Mouse (Mus musculus): Measurements from ENCODE around the gene Sod2. TPM values are rescaled to one million over a fixed set of nuclear protein-coding genes. Genes with fewer than 3 reads are reported as not detected.
"Not testable (repeated sequence)": the region's sequence is repeated elsewhere in the genome, so short reads cannot be mapped to it uniquely, and the experiment has no call there.

Sod2 gene
- polyA plus RNA-seq, 1 experiment: 285 TPM

DNA sequence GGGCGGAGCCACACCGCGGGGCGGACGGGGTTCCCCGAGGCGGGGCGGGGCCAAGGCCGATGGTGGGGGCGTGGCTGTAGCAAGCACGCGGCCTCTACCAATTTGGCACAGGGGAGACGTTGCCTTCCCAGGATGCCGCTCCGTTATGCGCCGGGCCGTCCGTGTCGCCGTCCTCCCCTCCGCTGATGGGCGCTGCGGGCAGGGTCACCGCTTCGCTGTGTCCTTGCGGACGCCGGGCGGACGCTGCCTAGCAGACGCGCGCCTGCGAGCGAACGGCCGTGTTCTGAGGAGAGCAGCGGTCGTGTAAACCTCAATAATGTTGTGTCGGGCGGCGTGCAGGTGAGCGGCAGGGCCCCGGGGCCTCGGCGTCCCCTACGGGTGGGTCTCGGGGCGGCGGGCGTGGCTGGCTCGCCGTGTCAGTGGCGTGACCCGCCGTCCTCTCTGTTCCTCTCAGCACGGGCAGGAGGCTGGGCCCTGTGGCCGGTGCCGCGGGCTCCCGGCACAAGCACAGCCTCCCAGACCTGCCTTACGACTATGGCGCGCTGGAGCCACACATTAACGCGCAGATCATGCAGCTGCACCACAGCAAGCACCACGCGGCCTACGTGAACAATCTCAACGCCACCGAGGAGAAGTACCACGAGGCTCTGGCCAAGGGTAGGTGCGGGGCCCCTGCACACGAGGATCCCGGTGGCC is 1.2 kb downstream of the Sod2 start:
- DNase-seq: peak; percentile 99
- peaks cover 8% of the 10 kb centered on the region for H3K4me1 ChIP-seq (ENCODE audit: control insufficient read depth, insufficient read depth, low read length)
- TF ChIP-seq POLR2A (IDR thresholded peaks at IDR 0.05; ENCODE audit: borderline replicate concordance, extremely low read depth, low read depth, low read length): peak; percentile 95
- TF ChIP-seq CTCF (IDR thresholded peaks at IDR 0.05; ENCODE audit: insufficient read depth, low read length): no peak
- WGBS: under 1% methylated on average over 76 of the region's 76 CpGs
- H3K4me3 ChIP-seq (replicated peaks; ENCODE audit: extremely low read depth, low read depth, low read length): peak overlapping the region; percentile 96

DNA sequence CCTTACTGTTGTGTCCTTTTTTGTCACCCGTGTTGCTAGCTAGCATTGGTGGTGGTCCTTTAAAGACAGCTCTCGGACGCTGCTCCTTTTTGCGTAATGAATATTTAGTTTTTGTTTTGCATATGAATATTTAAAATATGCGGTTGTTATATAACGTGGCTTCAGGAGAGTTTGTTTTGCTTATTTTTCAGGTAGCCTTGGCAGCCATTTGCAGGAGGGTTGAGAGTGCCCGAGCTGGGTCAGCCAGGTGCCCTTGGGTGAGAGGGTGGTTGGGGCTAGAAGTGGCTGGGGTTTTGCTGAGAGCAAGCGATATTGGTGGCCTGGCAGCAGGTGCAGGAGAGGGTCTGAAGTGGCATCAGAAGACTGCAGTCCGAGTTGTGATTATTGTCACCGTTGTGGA is 1.9 kb downstream of the Sod2 start:
- TF ChIP-seq CTCF (IDR thresholded peaks at IDR 0.05; ENCODE audit: insufficient read depth, low read length): no peak
- TF ChIP-seq POLR2A (IDR thresholded peaks at IDR 0.05; ENCODE audit: borderline replicate concordance, extremely low read depth, low read depth, low read length): no peak
- WGBS: 6% methylated on average over 10 of the region's 10 CpGs
- peak overlapping the region; percentile 96 for H3K4me3 ChIP-seq (replicated peaks; ENCODE audit: extremely low read depth, low read depth, low read length)
- peaks cover 8% of the 10 kb centered on the region for H3K4me1 ChIP-seq (ENCODE audit: control insufficient read depth, insufficient read depth, low read length)
- DNase-seq: peak; percentile 42

GRCm38 (mm10) chr17:13009887-13010286 is 3.2 kb downstream of the Sod2 start:
- Histone ChIP-seq H3K4me3 (replicated peaks; ENCODE audit: extremely low read depth, low read depth, low read length) (no peak overlapping the region), H3K4me1 (ENCODE audit: control insufficient read depth, insufficient read depth, low read length) (peaks cover 8% of the 10 kb centered on the region)
- WGBS: 16% methylated on average over 3 of the region's 3 CpGs
- DNase-seq: no peak
- TF ChIP-seq POLR2A (IDR thresholded peaks at IDR 0.05; ENCODE audit: borderline replicate concordance, extremely low read depth, low read depth, low read length) (no peak), CTCF (IDR thresholded peaks at IDR 0.05; ENCODE audit: insufficient read depth, low read length) (peak; percentile 43; the same call in 1 of the 2 replicates)

- no peak overlapping the region for H3K4me3 ChIP-seq (replicated peaks; ENCODE audit: extremely low read depth, low read depth, low read length)
- H3K4me1 ChIP-seq (ENCODE audit: control insufficient read depth, insufficient read depth, low read length): peaks cover 8% of the 10 kb centered on the region
- WGBS: 83% methylated on average over 3 of the region's 3 CpGs
- DNase-seq: no peak
- TF ChIP-seq POLR2A (IDR thresholded peaks at IDR 0.05; ENCODE audit: borderline replicate concordance, extremely low read depth, low read depth, low read length): no peak
- no peak for TF ChIP-seq CTCF (IDR thresholded peaks at IDR 0.05; ENCODE audit: insufficient read depth, low read length)
Observed at GRCm38 (mm10) chr17:13013316-13013715, 6.7 kb downstream of the Sod2 start.

DNA sequence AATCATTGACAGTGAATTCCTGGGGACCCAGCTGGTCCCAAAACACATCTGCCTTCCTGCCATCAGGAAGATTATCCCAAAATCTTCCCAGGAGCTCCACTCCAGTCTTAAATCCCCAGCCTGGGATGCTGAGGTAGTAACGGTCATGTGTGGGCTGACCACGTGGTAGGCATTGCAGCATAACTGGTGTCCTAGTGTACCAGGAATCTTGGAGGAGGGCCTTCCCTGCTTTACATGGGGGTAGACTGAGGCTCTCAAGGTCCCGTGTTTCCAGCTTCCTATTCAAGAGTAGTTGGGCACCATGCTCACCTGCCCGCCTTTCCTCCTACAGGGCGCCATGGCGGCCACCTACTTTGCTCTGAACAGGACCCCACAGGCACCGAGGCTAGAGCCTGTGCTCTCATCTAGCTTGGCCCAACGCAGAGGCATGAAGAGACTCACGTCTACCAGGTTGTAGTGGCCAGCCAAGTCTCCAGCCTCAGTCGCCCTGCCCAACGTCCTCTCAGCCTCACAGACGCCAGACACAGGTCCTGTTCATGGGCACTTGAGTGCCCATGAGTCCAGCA is 30.1 kb downstream of the Sod2 start:
- H3K4me3 ChIP-seq (replicated peaks; ENCODE audit: extremely low read depth, low read depth, low read length); DNase-seq; H3K4me1 ChIP-seq (ENCODE audit: control insufficient read depth, insufficient read depth, low read length): not testable (repeated sequence)
- 70% methylated on average over 4 of the region's 12 CpGs for WGBS

GRCm38 (mm10) chr17:13043846-13044673 is 37.4 kb downstream of the Sod2 start:
- DNase-seq: peak; percentile 26
- WGBS: 21% methylated on average over 4 of the region's 4 CpGs
- not testable (repeated sequence) for H3K4me1 ChIP-seq (ENCODE audit: control insufficient read depth, insufficient read depth, low read length); H3K4me3 ChIP-seq (replicated peaks; ENCODE audit: extremely low read depth, low read depth, low read length)

GRCm38 (mm10) chr17:13052124-13052813 is 45.6 kb downstream of the Sod2 start, which contains the start of gene Gpr31b:
Gene Gpr31b, minus strand, starts transcription at chr17:13052296.
- not testable (repeated sequence) for H3K4me3 ChIP-seq (replicated peaks; ENCODE audit: extremely low read depth, low read depth, low read length); H3K4me1 ChIP-seq (ENCODE audit: control insufficient read depth, insufficient read depth, low read length); DNase-seq
- 60% methylated on average over 3 of the region's 8 CpGs for WGBS

DNA sequence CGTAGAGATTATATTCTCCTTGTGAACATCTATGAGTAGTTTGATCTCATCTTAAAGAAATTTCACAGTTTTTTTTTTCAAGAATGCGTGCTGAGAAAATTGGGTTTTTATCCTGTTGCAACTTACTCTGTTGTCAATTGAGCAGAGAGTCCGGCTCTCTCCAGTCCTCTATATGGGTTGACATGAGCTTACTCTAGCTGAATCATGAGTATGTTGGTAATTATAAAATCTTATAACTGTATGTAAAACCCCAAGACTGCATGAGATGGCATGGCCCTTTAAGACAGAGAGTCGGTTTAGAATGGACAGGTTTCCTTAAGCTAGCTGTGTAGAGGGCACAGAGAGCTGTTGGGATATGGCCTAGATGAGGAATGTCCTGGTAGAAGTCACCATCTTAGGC is 54.2 kb downstream of the Sod2 start, which contains the start of gene Tcp10b:
Tcp10b (plus strand) TSS at position 301 of the 400 bp plus-strand sequence.
- not testable (repeated sequence) for H3K4me3 ChIP-seq (replicated peaks; ENCODE audit: extremely low read depth, low read depth, low read length); H3K4me1 ChIP-seq (ENCODE audit: control insufficient read depth, insufficient read depth, low read length); DNase-seq
- 91% methylated on average over 4 of the region's 4 CpGs for WGBS

GRCm38 (mm10) chr17:13062882-13063281 is 56.2 kb downstream of the Sod2 start:
- 66% methylated on average over 5 of the region's 7 CpGs for WGBS
- not testable (repeated sequence) for H3K4me3 ChIP-seq (replicated peaks; ENCODE audit: extremely low read depth, low read depth, low read length); DNase-seq; H3K4me1 ChIP-seq (ENCODE audit: control insufficient read depth, insufficient read depth, low read length)

- WGBS: 90% methylated on average over 1 of the region's 4 CpGs
- not testable (repeated sequence) for DNase-seq; H3K4me3 ChIP-seq (replicated peaks; ENCODE audit: extremely low read depth, low read depth, low read length); H3K4me1 ChIP-seq (ENCODE audit: control insufficient read depth, insufficient read depth, low read length)
Observed at GRCm38 (mm10) chr17:13067864-13068385, 61.3 kb downstream of the Sod2 start.

DNA sequence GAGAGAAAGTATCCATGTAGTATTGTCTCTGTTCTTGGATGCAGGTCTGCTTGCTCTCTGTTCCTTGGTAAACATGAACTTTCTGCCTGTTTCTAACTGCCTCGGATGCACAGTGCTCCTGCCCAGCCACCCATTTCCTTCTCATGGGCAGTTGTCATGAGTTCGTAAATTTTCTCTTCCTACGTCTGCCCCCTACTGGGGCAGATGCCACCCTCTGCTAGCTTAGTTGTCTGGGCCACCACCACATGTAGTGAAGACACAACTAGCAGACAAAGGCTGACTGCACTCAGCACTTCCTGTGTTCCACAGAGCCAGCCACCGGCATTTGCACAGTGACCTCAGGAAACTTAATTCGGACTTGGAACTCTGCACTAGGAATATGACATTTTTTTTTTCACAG is 62.6 kb downstream of the Sod2 start:
- DNase-seq; H3K4me1 ChIP-seq (ENCODE audit: control insufficient read depth, insufficient read depth, low read length); H3K4me3 ChIP-seq (replicated peaks; ENCODE audit: extremely low read depth, low read depth, low read length): not testable (repeated sequence)
- WGBS: 59% methylated on average over 5 of the region's 5 CpGs

Measured in lung, adult 2 months (tissue).